Mouse (Mus musculus) lung, postnatal 0 days (tissue): ENCODE measurements around the gene Blvrb. TPM values are rescaled to one million over a fixed set of nuclear protein-coding genes. Genes with fewer than 3 reads are reported as not detected.

ENCODE experiments used
- ATAC-seq: fragments of 200-750 bp; cut with Nextera tagmentation; 2 replicates; pipeline ENCODE4 v1.8.0; 2017; ENCODE audit warnings: moderate library complexity
- DNase-seq: peaks from one replicate; pipeline ENCODE4 v3.0.0-alpha.2; 2016; ENCODE audit warnings: low spot score
- H3K27ac ChIP-seq: fragments of 300-500 bp; sonication (generic); 2 replicates; pipeline ENCODE4 v1.5.1; 2014; ENCODE audit warnings: antibody characterized with exemption, mild to moderate bottlenecking, low read length, mixed read lengths
- H3K27me3 ChIP-seq: fragments of 300-500 bp; sonication (generic); replicated peaks from 2 replicates; pipeline ENCODE4 v1.6.1; 2014; ENCODE audit warnings: low read length, mixed read lengths; ENCODE audit not compliant: insufficient read depth
- H3K36me3 ChIP-seq: fragments of 300-500 bp; sonication (generic); 2 replicates; pipeline ENCODE4 v1.6.1; 2014; ENCODE audit warnings: low read length, mixed read lengths; ENCODE audit not compliant: insufficient read depth
- H3K4me1 ChIP-seq: fragments of 300-500 bp; sonication (generic); 2 replicates; pipeline ENCODE4 v1.6.1; 2014; ENCODE audit warnings: antibody characterized with exemption, low read depth, low read length, mixed read lengths; ENCODE audit not compliant: insufficient read depth
- H3K4me2 ChIP-seq: fragments of 300-500 bp; sonication (generic); replicated peaks from 2 replicates; pipeline ENCODE4 v1.6.1; 2014; ENCODE audit warnings: low read depth, mild to moderate bottlenecking, low read length, moderate library complexity, mixed read lengths
- H3K4me3 ChIP-seq: fragments of 300-500 bp; sonication (generic); 2 replicates; pipeline ENCODE4 v1.5.1; 2014; ENCODE audit warnings: low read depth, low read length
- H3K9ac ChIP-seq: fragments of 300-500 bp; sonication (generic); replicated peaks from 2 replicates; pipeline ENCODE4 v1.6.1; 2014; ENCODE audit warnings: low read depth, mild to moderate bottlenecking
- H3K9me3 ChIP-seq: fragments of 300-500 bp; sonication (generic); 2 replicates; pipeline ENCODE4 v1.6.1; 2016; ENCODE audit warnings: low read length, mixed read lengths
- CTCF ChIP-seq: IDR thresholded peaks from 2 replicates; pipeline ENCODE4 v1.5.1; 2016; ENCODE audit warnings: antibody characterized with exemption, mild to moderate bottlenecking
- EP300 ChIP-seq: IDR thresholded peaks from 2 replicates; pipeline ENCODE4 v1.6.1; 2016; ENCODE audit warnings: antibody characterized with exemption, mild to moderate bottlenecking, control low read depth
- WGBS: fragments of 180-500 bp; shearing (Covaris S2); extraction: QIAGEN DNeasy Blood & Tissue Kit; methylation state at CpG from one replicate; pipeline ENCODE4 v1.1.7; 2014; 5-methylcytosine and 5-hydroxymethylcytosine counted together
- polyA plus RNA-seq: library from polyadenylated mRNA; unstranded; fragments of >200 nt; fragmentation: Nextera tagmentation; extraction: Ambion mirVana; gene quantifications from 2 replicates; pipeline ENCODE4 v1.2.1, GENCODE M21; 2015

Gene Blvrb
- polyA plus RNA-seq, 1 experiment from 2014 or later = 63.4 TPM

- H3K9ac ChIP-seq = peak overlapping the region; percentile 56
- DNase-seq (peak; percentile 97), ATAC-seq (peak; percentile 97)
- H3K36me3 ChIP-seq = no peaks in the 10 kb centered on the region; the same call in 1 of the 2 replicates
- H3K4me2 ChIP-seq = peak overlapping the region; percentile 57
- no peaks in the 10 kb centered on the region for H3K27me3 ChIP-seq
- H3K9me3 ChIP-seq = no peaks in the 10 kb centered on the region
- peak overlapping the region; percentile 91 for H3K27ac ChIP-seq
- TF ChIP-seq CTCF = no peak
- no peak for TF ChIP-seq EP300
- peak overlapping the region; percentile 26 for H3K4me3 ChIP-seq
- peaks cover 5% of the 10 kb centered on the region; the same call in 1 of the 2 replicates for H3K4me1 ChIP-seq
- 0% methylated on average over 6 of the region's 12 CpGs for WGBS
Measured at GRCm38 (mm10) chr7:27481627-27481969, 33.8 kb downstream of the Blvrb start.

GRCm38 (mm10) chr7:27483860-27484259, 36.1 kb downstream of the Blvrb start:
- H3K4me2 ChIP-seq = no peak overlapping the region

GRCm38 (mm10) chr7:27486102-27486769, 38.5 kb downstream of the Blvrb start:
- peaks cover 22% of the 10 kb centered on the region; the same call in 1 of the 2 replicates for H3K4me1 ChIP-seq
- H3K4me2 ChIP-seq = peak overlapping the region; percentile 56
- ATAC-seq = no peak
- TF ChIP-seq EP300 (peak; percentile 66), CTCF (no peak)
- peak; percentile 79 for DNase-seq
- H3K27ac ChIP-seq = peak overlapping the region; percentile 99
- WGBS = 2% methylated on average over 13 of the region's 13 CpGs
- peaks cover 12% of the 10 kb centered on the region; the same call in 1 of the 2 replicates for H3K36me3 ChIP-seq
- no peaks in the 10 kb centered on the region for H3K27me3 ChIP-seq
- H3K9me3 ChIP-seq = no peaks in the 10 kb centered on the region
- no peak overlapping the region for H3K9ac ChIP-seq
- H3K4me3 ChIP-seq = peak overlapping the region; percentile 84

More at GRCm38 (mm10) chr7:27483860-27484259, 36.1 kb downstream of the Blvrb start:
- no peak overlapping the region for H3K4me3 ChIP-seq
- no peaks in the 10 kb centered on the region for H3K27me3 ChIP-seq
- peaks cover 11% of the 10 kb centered on the region; the same call in 1 of the 2 replicates for H3K4me1 ChIP-seq
- TF ChIP-seq CTCF (no peak), EP300 (no peak)
- no peak overlapping the region for H3K27ac ChIP-seq
- 0 out of 2 replicates have a peak, but pooled peaks cover 3% of the 10 kb centered on the region for H3K36me3 ChIP-seq
- DNase-seq (no peak), ATAC-seq (no peak)
- H3K9me3 ChIP-seq = no peaks in the 10 kb centered on the region
- 75% methylated on average over 4 of the region's 4 CpGs for WGBS
- no peak overlapping the region for H3K9ac ChIP-seq

- peaks cover 12% of the 10 kb centered on the region; the same call in 1 of the 2 replicates for H3K36me3 ChIP-seq
- DNase-seq (peak; percentile 99), ATAC-seq (peak; percentile 83)
- peak within 1 kb of the TSS; percentile 84 for H3K4me3 ChIP-seq
- H3K4me2 ChIP-seq = peak within 1 kb of the TSS; percentile 56
- no peaks in the 10 kb centered on the region for H3K9me3 ChIP-seq
- H3K4me1 ChIP-seq = peaks cover 22% of the 10 kb centered on the region; the same call in 1 of the 2 replicates
- peak within 1 kb of the TSS; percentile 85 for H3K9ac ChIP-seq
- H3K27me3 ChIP-seq = no peaks in the 10 kb centered on the region
- 1% methylated on average over 60 of the region's 80 CpGs for WGBS
- TF ChIP-seq EP300 (0 out of 2 replicates have a peak, but pooled peaks have one; percentile 20), CTCF (peak; percentile 63)
- H3K27ac ChIP-seq = peak within 1 kb of the TSS; percentile 99
Measured at GRCm38 (mm10) chr7:27486770-27487697, 39.3 kb downstream of the Blvrb start, which contains the start of gene Sertad1. Sertad1 (plus strand) TSS chr7:27486910.

GRCm38 (mm10) chr7:27487740-27488268, 40.0 kb downstream of the Blvrb start:
- Histone ChIP-seq H3K4me2 (peak overlapping the region; percentile 56), H3K9me3 (no peaks in the 10 kb centered on the region), H3K27me3 (no peaks in the 10 kb centered on the region), H3K9ac (peak overlapping the region; percentile 85), H3K4me1 (peaks cover 22% of the 10 kb centered on the region; the same call in 1 of the 2 replicates), H3K27ac (peak overlapping the region; percentile 99), H3K4me3 (peak overlapping the region; percentile 84), H3K36me3 (peaks cover 12% of the 10 kb centered on the region; the same call in 1 of the 2 replicates)
- ATAC-seq (no peak), DNase-seq (peak; percentile 83)
- WGBS = under 1% methylated on average over 13 of the region's 13 CpGs
- TF ChIP-seq EP300 (no peak), CTCF (no peak)
